Mouse (Mus musculus) myocyte (in vitro differentiated cells): Measurements from ENCODE around the gene Cyp2d11.

ENCODE experiments used
- CEBPB ChIP-seq: IDR thresholded peaks from 2 replicates; pipeline ENCODE4 v1.6.1; 2011; ENCODE audit warnings: mild to moderate bottlenecking, moderate library complexity; ENCODE audit not compliant: poor library complexity, insufficient read depth, severe bottlenecking
- E2F4 ChIP-seq: IDR thresholded peaks from one replicate; pipeline ENCODE4 v1.6.1; 2011; ENCODE audit warnings: mild to moderate bottlenecking, control low read depth, moderate library complexity; ENCODE audit not compliant: insufficient read depth
- MAX ChIP-seq: IDR thresholded peaks from one replicate; pipeline ENCODE4 v1.6.1; 2011; ENCODE audit warnings: low read depth, mild to moderate bottlenecking, control low read depth
- POLR2A ChIP-seq: IDR thresholded peaks from one replicate; pipeline ENCODE4 v1.6.1; 2011; ENCODE audit warnings: low read depth, mild to moderate bottlenecking, control low read depth, moderate library complexity; ENCODE audit not compliant: insufficient read length
- POLR2AphosphoS2 ChIP-seq: IDR thresholded peaks from one replicate; pipeline ENCODE4 v1.6.1; 2011; ENCODE audit warnings: low read depth, control low read depth; ENCODE audit not compliant: insufficient read length

DNA sequence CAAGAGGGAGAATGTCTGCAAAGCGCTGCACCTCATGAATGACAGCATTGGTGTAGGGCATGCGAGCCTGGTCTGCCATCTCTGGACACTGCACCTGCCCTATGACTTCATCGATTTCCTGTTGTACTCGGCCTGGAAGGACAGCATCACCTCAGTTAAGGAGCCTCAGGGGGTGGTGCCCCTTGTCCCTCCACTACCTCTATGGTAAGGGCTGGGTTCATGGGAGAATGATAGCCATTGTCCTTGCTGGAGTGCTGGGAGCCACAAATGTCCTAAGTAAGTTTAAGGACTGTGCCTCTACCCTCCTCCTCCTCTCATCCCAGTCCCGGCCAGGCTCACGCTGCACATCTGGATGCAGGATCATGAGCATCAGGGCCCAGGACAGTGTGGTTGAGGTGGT is 21.4 kb downstream of the Cyp2d11 start:
- TF ChIP-seq POLR2A (no peak), POLR2AphosphoS2 (no peak), CEBPB (no peak), MAX (no peak), E2F4 (no peak)
